Mouse (Mus musculus): ENCODE measurements around the gene Cntn1.

DNA sequence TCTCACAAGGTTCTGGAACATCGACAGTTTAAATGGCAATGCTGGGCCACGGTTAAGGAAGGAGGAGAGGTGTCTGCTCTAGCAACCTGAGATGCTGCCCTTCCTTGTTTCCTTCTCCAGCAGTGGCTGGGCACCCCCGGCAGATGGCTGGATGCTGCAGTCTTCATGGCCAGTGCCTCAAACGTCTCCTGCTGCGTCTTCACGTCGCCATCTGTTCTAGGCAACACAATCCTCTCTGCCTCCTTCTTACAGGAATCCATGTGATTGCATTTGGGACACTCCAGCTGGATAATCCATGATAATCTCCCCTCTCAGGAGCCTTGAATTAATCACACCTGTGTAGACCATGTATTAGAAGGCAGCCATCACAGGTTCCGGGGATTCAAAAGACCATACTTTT is 4.9 kb upstream of the Cntn1 start:
- no peak for TF ChIP-seq CTCF (IDR thresholded peaks at IDR 0.05)
- TF ChIP-seq EP300 (IDR thresholded peaks at IDR 0.05), result no peak

All from lung, postnatal 0 days (tissue).